Mouse (Mus musculus): Measurements from ENCODE around the gene D13Ertd608e. TPM values are rescaled to one million over a fixed set of nuclear protein-coding genes. Genes with fewer than 3 reads are reported as not detected.
A peak's percentile ranks its signal among the peaks of the same experiment; 100 is the strongest.
"Not testable (repeated sequence)": the region's sequence is repeated elsewhere in the genome, so short reads cannot be mapped to it uniquely, and the experiment has no call there.

Gene D13Ertd608e
- polyA plus RNA-seq, 1 experiment from 2014 or later, result not detected

DNA sequence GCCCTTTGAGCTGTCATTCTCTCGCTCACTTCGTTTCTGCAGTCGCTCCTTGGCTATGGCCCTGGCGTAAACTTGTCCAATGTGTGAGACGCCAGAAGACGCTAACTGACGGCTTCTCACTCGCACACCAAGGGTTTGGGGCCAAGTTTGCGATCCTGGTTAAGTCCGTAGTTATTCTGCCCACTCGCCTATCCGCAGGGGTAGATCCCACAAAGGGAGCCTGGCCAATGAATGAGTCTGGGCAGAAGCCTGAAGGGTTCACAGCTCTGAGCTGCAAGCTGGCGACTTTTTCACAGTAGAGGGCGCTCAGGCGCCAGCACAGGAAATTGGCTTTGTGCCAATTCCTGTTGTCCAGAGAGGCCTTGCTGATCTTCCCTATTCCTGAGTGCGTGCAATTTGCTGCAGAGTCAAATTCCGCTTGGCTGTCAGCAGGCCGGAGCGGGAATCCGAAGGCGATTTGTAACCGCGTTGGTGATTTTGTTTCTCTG is 562 bp downstream of the D13Ertd608e start:
- WGBS, result 14% methylated on average over 23 of the region's 23 CpGs
- peak; percentile 32 for DNase-seq (ENCODE audit: extremely low spot score, low spot score)

DNA sequence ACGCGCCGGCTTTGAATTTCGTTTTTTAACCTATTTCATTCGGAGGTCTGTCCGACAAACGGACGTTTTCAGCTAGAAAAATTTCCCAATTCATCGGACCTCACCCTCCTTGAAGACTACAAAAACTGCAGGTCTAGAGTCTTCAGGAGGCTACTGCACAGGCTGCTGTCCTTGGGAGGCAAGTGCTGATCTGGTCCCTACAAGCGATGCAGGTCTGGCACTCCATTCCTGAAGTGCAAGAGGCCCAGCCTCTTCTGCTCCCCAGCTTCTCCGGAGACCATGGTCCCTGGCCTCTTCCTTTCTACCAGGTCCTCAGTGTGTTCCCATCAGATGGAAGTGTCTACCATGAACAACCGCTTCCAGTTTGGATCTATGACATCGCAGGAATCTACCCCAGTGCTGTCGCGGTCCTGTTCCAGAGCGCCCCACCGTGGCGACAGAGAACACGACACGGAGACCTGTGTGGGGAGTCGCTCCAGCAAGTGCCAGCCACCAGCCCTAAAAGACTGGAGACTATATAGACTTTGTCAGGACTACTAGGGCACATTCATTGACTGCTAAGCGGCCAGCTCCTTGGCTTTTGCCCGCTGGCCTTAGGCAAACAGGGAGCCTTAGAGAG is 2.0 kb downstream of the D13Ertd608e start:
- H3K9me3 ChIP-seq; H3K4me3 ChIP-seq; H3K4me1 ChIP-seq; H3K36me3 ChIP-seq (replicated peaks); H3K27ac ChIP-seq: not testable (repeated sequence)
- 5% methylated on average over 14 of the region's 23 CpGs for WGBS
- peaks cover 22% of the 10 kb centered on the region for H3K27me3 ChIP-seq (ENCODE audit: poor library complexity, severe bottlenecking)
- peak; percentile 54 for DNase-seq (ENCODE audit: extremely low spot score, low spot score)

More for the DNA sequence above, 562 bp downstream of the D13Ertd608e start:
- Histone ChIP-seq H3K27me3 (ENCODE audit: poor library complexity, severe bottlenecking) (peaks cover 22% of the 10 kb centered on the region), H3K4me3 (peak overlapping the region; percentile 33; the same call in 1 of the 2 replicates)
- not testable (repeated sequence) for H3K9me3 ChIP-seq; H3K27ac ChIP-seq; H3K36me3 ChIP-seq (replicated peaks); H3K4me1 ChIP-seq

DNA sequence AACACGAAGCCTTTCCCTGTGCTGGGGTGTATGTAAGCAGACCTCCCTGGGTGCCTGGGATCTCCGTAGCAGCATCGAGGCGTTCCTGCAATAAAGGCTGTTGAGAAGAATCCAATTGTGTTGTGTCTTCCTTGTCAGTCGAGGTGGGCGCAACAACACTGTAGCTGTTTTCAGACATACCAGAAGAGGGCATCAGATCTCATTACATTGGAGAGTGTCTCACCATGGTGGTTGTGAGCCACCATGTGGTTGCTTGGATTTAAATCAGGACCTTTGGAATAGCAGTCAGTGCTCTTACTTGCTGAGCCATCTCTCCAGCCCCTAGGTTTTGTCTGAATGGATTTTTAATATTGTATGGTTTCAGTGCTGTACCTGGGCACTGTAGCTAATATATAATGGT is 4.2 kb downstream of the D13Ertd608e start:
- 27% methylated on average over 6 of the region's 6 CpGs for WGBS

DNA sequence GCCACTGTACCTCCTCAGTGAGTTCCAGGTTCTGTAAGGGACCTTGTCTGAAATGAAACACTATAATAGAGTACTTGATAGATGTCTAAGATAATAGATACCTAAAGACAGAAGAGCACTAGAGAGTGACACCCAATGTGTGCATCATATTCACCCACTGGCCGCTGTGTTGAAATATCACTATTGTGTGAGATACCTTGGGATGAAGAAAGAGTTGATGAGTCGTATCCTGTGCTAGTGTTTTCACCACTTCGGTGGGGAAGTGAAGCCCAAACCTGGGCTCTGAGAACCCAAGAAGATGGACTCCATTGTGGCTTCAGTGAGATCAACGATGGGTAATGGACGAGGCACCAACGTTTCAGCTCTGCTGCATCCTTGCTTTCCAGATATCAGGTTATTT is 26.6 kb downstream of the D13Ertd608e start:
- H3K27ac ChIP-seq; H3K4me3 ChIP-seq; H3K4me1 ChIP-seq; H3K27me3 ChIP-seq (ENCODE audit: poor library complexity, severe bottlenecking); H3K36me3 ChIP-seq (replicated peaks); DNase-seq (ENCODE audit: extremely low spot score, low spot score); H3K9me3 ChIP-seq: not testable (repeated sequence)
- no CpG with 5 or more reads among the region's 6 CpGs for WGBS

More for the DNA sequence above, 4.2 kb downstream of the D13Ertd608e start:
- not testable (repeated sequence) for H3K36me3 ChIP-seq (replicated peaks); H3K27ac ChIP-seq; H3K4me1 ChIP-seq; H3K4me3 ChIP-seq; H3K9me3 ChIP-seq
- H3K27me3 ChIP-seq (ENCODE audit: poor library complexity, severe bottlenecking), result peaks cover 20% of the 10 kb centered on the region
- peak; percentile 11 for DNase-seq (ENCODE audit: extremely low spot score, low spot score)

DNA sequence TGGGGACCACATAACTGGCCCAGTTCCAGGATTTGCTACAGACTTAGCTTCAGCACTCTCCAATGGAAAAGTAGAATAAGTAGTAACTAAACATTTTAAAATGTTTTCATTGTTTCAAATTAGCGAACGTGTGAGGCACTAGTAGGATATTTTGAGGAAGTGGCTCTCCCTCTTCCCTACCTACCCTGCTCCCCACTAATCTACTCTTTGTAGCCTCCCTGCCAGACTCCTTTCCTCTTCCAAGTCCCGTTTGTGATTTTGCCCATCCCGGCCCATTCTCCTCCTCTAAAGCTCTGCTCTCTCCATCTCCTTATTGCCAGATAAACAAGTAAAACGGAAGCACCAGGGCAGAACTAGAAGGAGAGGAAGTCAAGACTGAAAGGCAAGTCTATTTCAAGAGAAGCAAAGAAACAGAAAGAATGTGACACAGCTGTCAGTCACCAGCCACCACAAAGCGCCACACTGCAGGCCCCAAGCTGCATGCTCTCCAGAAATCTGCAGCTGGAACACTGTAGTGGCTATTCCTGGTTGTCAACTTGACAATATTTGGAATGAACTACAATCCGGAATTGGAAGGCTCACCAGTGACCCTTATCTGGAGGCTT is 28.7 kb downstream of the D13Ertd608e start:
- not testable (repeated sequence) for H3K27ac ChIP-seq; H3K27me3 ChIP-seq (ENCODE audit: poor library complexity, severe bottlenecking); DNase-seq (ENCODE audit: extremely low spot score, low spot score); H3K4me3 ChIP-seq; H3K4me1 ChIP-seq; H3K9me3 ChIP-seq; H3K36me3 ChIP-seq (replicated peaks)
- 81% methylated on average over 6 of the region's 7 CpGs for WGBS

DNA sequence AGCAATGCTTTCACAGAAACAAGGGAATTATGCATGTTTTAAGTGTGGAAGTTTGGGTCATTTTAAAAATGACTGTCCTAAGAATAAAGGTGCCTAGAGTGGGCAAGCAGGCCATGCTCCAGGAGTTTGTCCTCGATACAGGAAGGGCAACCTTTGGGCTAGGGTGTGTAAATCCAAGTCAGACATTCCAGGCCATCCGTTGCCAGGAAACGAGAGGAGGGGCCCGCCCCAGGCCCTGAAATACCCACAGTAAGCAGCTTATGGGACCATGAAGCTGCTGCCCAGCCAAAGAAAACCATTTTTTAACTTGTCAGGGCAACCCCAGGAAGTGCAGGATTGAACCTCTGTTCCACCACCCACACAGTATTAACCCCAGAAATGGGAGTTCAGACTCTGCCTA is 51.1 kb downstream of the D13Ertd608e start:
- H3K4me1 ChIP-seq; H3K36me3 ChIP-seq (replicated peaks); H3K27ac ChIP-seq; H3K4me3 ChIP-seq; H3K9me3 ChIP-seq; H3K27me3 ChIP-seq (ENCODE audit: poor library complexity, severe bottlenecking): not testable (repeated sequence)
- 46% methylated on average over 4 of the region's 4 CpGs for WGBS
- DNase-seq (ENCODE audit: extremely low spot score, low spot score), result peak; percentile 31

DNA sequence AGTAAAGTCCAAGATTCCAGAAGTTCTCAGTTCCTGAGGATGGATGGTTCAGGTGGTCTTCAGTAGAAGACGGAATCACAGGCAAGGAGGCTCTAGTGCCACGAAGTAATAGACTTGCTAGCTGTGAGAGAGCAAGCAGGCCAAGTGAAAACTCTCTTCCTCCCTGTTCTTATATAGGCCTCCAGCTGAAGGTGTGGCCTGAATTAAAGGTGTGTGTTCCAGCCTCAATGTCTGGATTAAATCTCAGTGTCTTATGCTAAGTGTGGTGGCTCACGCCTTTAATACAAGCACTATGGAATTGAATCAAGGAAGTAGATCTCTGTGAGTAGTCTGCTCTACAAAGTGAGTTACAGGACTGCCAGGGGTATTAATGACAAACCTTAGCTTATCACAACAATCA is 58.9 kb downstream of the D13Ertd608e start, which contains the start of gene Tcstv1:
Gene Tcstv1 (minus strand): TSS at position 101 of the 400 bp plus-strand sequence.
- not testable (repeated sequence) for H3K36me3 ChIP-seq (replicated peaks); H3K27ac ChIP-seq; DNase-seq (ENCODE audit: extremely low spot score, low spot score); H3K4me3 ChIP-seq; H3K4me1 ChIP-seq; H3K27me3 ChIP-seq (ENCODE audit: poor library complexity, severe bottlenecking); H3K9me3 ChIP-seq
- 87% methylated on average over 3 of the region's 3 CpGs for WGBS

Other genes with a start within 250 kb of the D13Ertd608e start
- 0.06 and 0.19 TPM in 2 replicates for gene Ccl28, start 212.2 kb upstream of the D13Ertd608e start, polyA plus RNA-seq (2016; fragmentation: Nextera tagmentation; extraction: Ambion mirVana)
- gene Hmgcs1, start 145.6 kb upstream of the D13Ertd608e start, polyA plus RNA-seq (2016; fragmentation: Nextera tagmentation; extraction: Ambion mirVana), result 340 and 341 TPM in 2 replicates
- gene Nim1k, start 80.1 kb upstream of the D13Ertd608e start, polyA plus RNA-seq (2016; fragmentation: Nextera tagmentation; extraction: Ambion mirVana), result 3.3 and 3.5 TPM in 2 replicates
- gene Zfp131, start 45.1 kb upstream of the D13Ertd608e start, polyA plus RNA-seq (2016; fragmentation: Nextera tagmentation; extraction: Ambion mirVana), result 42.7 and 44.4 TPM in 2 replicates
- not detected in 2 replicates for gene AF067063, start 5.8 kb upstream of the D13Ertd608e start, polyA plus RNA-seq (2016; fragmentation: Nextera tagmentation; extraction: Ambion mirVana)
- not detected in 2 replicates for gene Tcstv1, start 58.8 kb downstream of the D13Ertd608e start, polyA plus RNA-seq (2016; fragmentation: Nextera tagmentation; extraction: Ambion mirVana)
- gene Gm21761, start 93.3 kb downstream of the D13Ertd608e start, polyA plus RNA-seq (2016; fragmentation: Nextera tagmentation; extraction: Ambion mirVana), result not detected in 2 replicates
- gene B020031M17Rik, start 114.8 kb downstream of the D13Ertd608e start, polyA plus RNA-seq (2016; fragmentation: Nextera tagmentation; extraction: Ambion mirVana), result not detected in 2 replicates
- not detected in 2 replicates for gene Gm36079, start 191.0 kb downstream of the D13Ertd608e start, polyA plus RNA-seq (2016; fragmentation: Nextera tagmentation; extraction: Ambion mirVana)
- not detected in 2 replicates for gene Gm21188, start 216.2 kb downstream of the D13Ertd608e start, polyA plus RNA-seq (2016; fragmentation: Nextera tagmentation; extraction: Ambion mirVana)

All from forebrain, embryonic 10.5 days (tissue).